Mouse (Mus musculus) mesoderm, embryonic 11.5 days (tissue): ENCODE results near the gene Wap.

Source experiments
- DNase-seq: peaks from one replicate; pipeline ENCODE4 v3.0.0-alpha.2; 2012; ENCODE audit warnings: low read depth, low spot score

The Wap gene

GRCm38 (mm10) chr11:6597523-6597922 lies 40.9 kb downstream of the Wap start:
- DNase-seq: no peak

DNA sequence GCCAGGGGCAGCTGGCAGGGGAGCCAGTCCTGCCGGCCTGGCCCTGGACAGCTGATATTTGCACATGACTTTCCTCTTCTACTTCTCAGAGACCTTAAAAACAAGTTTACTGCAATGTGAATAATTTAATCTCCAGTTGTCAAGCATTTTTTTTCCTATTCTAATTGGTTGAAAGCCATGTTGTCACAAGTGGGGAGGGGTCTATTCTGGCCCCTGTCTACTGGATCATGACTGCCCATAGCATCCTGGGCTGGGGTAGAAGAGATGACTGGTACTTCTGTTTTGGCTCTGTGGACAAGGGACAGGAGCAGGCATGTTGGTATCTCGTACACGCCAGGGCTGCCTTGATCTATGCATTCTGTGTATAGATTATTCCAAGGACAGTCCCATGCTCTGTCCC lies 41.8 kb downstream of the Wap start:
- DNase-seq: no peak

DNA sequence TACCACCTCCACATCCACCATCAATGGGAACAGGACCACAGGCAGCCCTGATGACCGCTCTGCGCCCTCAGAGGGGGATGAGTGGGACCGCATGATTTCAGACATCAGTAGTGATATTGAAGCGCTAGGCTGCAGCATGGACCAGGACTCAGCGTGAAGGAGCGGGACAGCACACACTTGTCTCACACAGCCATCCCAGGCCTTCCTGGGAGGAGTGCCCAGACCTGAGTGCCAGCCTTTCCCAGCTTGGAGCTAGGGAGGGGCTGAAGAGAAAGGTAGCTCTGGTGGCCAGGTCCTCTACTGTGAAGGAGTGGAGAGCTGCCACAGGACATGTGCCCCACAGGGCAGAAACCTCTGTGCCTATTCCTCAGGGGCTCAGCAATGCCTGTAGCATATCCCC lies 42.2 kb downstream of the Wap start:
- DNase-seq: no peak

DNA sequence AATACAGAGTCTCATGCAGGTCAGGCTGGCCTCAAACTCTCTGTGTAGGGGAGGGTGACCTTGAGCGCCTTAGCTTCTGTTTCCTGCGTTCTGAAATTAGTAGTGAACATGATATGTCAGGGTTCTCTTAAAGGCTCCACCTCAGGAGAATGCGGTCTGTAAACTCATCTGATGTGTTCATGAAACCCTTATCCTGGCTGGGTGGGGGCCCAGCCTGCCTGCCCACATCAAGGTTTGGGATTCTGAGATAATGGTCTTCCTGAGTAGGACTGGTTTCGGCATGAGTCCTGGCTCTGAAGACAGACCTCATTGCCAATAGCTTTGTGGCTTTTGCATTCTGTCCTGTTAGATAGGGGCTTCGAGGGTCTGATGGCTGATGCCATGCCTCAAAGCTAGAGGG lies 43.1 kb downstream of the Wap start:
- no peak for DNase-seq

GRCm38 (mm10) chr11:6594845-6595244 lies 43.6 kb downstream of the Wap start:
- no peak for DNase-seq

DNA sequence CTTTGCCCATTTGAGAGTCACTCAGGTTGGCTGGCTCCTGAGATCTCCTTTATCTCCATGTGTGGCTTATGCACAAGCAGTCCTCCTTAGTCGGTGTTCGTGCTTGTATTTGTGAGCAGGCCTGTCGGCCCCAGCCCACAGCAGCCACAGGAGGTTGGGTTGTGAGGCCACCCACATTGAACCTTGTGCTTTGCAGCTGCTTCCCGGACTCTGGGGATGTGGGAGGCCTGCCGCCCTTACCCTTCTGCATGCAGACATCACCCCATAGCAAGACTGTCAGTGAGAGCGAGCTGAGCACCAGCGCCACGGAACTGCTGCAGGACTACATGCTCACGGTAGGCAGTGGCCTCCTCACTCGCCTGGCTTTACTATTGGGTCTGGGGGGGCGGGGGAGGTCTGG lies 45.0 kb downstream of the Wap start:
- DNase-seq: no peak

GRCm38 (mm10) chr11:6590933-6591675 lies 47.3 kb downstream of the Wap start:
- no peak for DNase-seq

DNA sequence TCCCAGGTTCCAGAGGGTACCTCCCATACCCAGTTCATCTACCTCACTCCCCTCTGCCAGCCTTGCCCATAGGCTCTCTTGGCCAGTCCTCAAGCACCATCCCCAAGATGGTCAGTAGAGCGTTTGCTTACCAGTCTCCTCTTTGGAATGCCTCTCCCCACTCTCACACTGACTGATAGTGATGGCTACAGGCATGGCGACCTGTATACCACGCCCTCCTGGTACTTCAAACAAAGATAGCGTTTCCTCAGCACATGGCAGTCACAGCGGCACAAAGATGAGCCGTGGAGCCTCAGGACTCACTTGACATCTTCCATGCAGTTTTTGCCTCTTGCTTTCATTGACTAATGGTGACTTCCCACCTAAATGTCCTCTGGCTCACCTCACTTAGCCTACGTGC lies 48.6 kb downstream of the Wap start:
- DNase-seq: no peak

DNA sequence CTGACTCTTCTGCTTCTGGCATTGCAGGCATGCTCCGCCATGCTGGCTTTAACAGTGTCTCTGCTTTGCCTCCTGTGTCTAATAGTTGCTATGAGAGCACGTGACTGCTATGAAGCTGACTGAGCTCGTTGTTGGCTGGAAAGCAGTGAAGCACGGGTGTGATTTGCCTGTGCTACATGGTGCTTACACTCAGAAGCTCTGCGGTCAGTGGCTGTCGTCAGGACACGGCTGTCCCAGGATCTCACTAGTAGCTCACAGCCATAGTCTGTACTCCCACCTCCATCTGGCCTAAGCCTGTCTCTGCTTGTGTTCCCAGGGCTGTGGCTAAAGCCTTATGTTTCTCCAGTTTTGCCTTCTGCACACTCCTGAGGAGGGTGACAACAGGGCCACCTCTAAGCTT lies 50.1 kb downstream of the Wap start:
- no peak for DNase-seq

DNA sequence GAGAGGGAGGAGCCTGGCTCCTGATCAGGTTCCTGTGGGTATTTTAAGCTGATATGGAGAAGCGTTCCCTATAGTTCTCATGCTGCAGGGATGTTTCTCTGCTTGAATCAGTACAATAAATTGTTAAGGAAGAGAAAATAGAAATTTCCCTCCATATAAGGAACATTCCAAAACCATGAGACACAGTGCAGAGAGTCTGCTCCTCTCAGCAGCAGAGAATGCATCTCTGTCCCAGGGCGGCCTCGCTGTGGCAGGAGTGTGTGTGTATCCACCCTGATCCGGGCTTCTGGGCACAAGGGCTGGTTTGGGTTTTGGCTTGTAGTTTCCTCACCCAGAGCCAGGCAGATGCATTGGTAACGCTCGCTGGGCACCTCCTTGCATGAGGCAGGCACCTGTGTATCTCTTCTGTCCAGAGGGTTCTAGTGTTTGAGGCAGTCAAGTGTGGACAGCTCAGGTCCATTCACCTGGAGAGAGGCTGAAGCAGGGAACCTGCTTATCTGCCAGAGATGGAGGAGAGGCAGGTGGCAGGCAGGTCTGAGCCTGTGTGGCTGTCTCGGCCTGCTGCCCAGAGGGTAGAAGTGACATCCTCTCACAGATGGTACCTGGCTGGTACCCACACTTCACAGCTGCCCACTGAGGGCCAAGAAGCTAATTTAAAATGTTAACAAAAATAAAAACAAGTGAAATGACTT lies 51.0 kb downstream of the Wap start:
- DNase-seq: no peak

- DNase-seq: no peak
Measured at GRCm38 (mm10) chr11:6586660-6587059, 51.8 kb downstream of the Wap start.

DNA sequence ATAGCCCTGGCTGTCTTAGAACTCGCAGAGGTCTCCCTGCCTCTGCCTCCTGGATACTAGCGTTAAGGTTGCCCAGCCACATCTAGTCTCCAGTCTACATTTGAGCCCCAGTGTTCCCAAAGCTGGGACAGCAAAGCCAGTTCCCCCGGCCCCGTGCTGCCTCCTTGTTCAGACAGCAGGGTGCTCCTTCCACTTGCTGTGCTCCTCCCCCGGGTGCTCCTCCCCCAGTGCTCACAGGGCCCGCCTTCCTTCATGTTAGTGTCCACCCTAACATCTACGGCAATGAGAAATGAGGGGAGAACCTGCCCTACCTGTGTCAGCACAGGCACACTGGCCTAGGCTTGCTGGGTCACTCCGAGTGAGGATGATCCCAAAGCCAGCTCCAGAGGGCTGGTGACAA lies 52.7 kb downstream of the Wap start:
- DNase-seq: no peak
